Comparison of ENCODE assay signal across 8 mouse cellular contexts in genomic region chr9:97110571-97111390, GRCm38 (mm10). TPM values are rescaled to one million over a fixed set of nuclear protein-coding genes. Genes with fewer than 3 reads are reported as not detected.
DNase-seq lines count a peak whose midpoint lies in the region; ATAC-seq and TF ChIP-seq lines count a peak whose summit lies in the region.

Gene Slc25a36 (minus strand): TSS chr9:97111157.

- ATAC-seq in common myeloid progenitor, adult 5-6 weeks (replicated peaks; ENCODE audit: low read depth, poor library complexity, severe bottlenecking), result peak; percentile 97
- ATAC-seq in hindbrain, postnatal 0 days, result peak; percentile 99
- peak; percentile 87 for ATAC-seq in megakaryocyte, adult 5-6 weeks (ENCODE audit: poor library complexity, severe bottlenecking)

- peak within 1 kb of the TSS; percentile 96 for H3K27ac ChIP-seq in gastrocnemius, adult 2 months
- peak within 1 kb of the TSS; percentile 93 for H3K27ac ChIP-seq in hindbrain, postnatal 0 days
- H3K27ac ChIP-seq in left cerebral cortex, adult 2 months, result peak within 1 kb of the TSS; percentile 95

- intact Hi-C loops in gastrocnemius, adult 2 months (cut with DNase I), result no loop called here
- intact Hi-C loops in left cerebral cortex, adult 2 months (cut with DNase I), result loop anchor here (2.0 kb wide), 1 partner anchor 52 kb away; no protein-coding TSS in a partner anchor

- H3K27me3 ChIP-seq in hindbrain, postnatal 0 days (ENCODE audit: insufficient read depth, low read length), result no peaks in the 10 kb centered on the region

- H3K4me1 ChIP-seq in hindbrain, postnatal 0 days (ENCODE audit: insufficient read depth, low read length), result peaks cover 9% of the 10 kb centered on the region; the same call in 1 of the 2 replicates

- peak within 1 kb of the TSS; percentile 75 for H3K4me2 ChIP-seq in hindbrain, postnatal 0 days (ENCODE audit: low read depth, low read length)

- no peaks in the 10 kb centered on the region for H3K36me3 ChIP-seq in hindbrain, postnatal 0 days (ENCODE audit: insufficient read depth, low read length)

- TF ChIP-seq CTCF in gastrocnemius, adult 2 months (IDR thresholded peaks at IDR 0.05), result no peak; the same call in 1 of the 2 replicates
- no peak; the same call in 1 of the 2 replicates for TF ChIP-seq CTCF in hindbrain, postnatal 0 days (IDR thresholded peaks at IDR 0.05; ENCODE audit: low read depth)
- TF ChIP-seq CTCF in left cerebral cortex, adult 2 months (IDR thresholded peaks at IDR 0.05), result peak; percentile 3; the same call in 1 of the 2 replicates

- H3K4me3 ChIP-seq in gastrocnemius, adult 2 months, result peak within 1 kb of the TSS; percentile 79
- H3K4me3 ChIP-seq in hindbrain, postnatal 0 days (ENCODE audit: low read length), result peak within 1 kb of the TSS; percentile 90
- H3K4me3 ChIP-seq in left cerebral cortex, adult 2 months, result peak within 1 kb of the TSS; percentile 94

- H3K9me3 ChIP-seq in hindbrain, postnatal 0 days (ENCODE audit: low read length), result no peaks in the 10 kb centered on the region

- DNase-seq in ZHBTc4 (ENCODE audit: low read depth, low spot score), result peak; percentile 100
- peak; percentile 97 for DNase-seq in gastrocnemius, adult 2 months
- DNase-seq in hindbrain, postnatal 0 days (ENCODE audit: low spot score), result peak; percentile 99
- peak; percentile 95 to 97 for DNase-seq in left cerebral cortex, adult 2 months (ENCODE audit: extremely low spot score in 1 of 2, low spot score in 2 of 2)
- peak; percentile 96 to 99 for DNase-seq in right cerebral cortex, adult 2 months (ENCODE audit: low spot score in 2 of 2)
- DNase-seq in urinary bladder, postnatal 14 days (ENCODE audit: low spot score), result peak; percentile 96

- under 1% methylated on average over 76 of the region's 91 CpGs for WGBS in hindbrain, postnatal 0 days

- peak within 1 kb of the TSS; percentile 78 for H3K9ac ChIP-seq in hindbrain, postnatal 0 days (replicated peaks; ENCODE audit: low read length)

RNA-seq across cellular contexts. Expression of gene Slc25a36, which starts in this region (rescaled TPM):
- 69.7 and 71.9 TPM in 2 replicates for total RNA-seq in common myeloid progenitor, adult 5-6 weeks (2017)
- 10 to 100 TPM; 33.6 to 52.7 TPM for total RNA-seq in gastrocnemius, adult 2 months (2021)
- 97.3 and 97.4 TPM in 2 replicates for total RNA-seq in hindbrain, postnatal 0 days (2014; rRNA removed)
- 68.8 and 74.9 TPM in 2 replicates for polyA plus RNA-seq in hindbrain, postnatal 0 days (2015; fragmentation: Nextera tagmentation; extraction: Ambion mirVana)
- 10 to 100 TPM; 78.6 to 79.4 TPM for total RNA-seq in left cerebral cortex, adult 2 months (2021)
- 44.6 and 57.4 TPM in 2 replicates for total RNA-seq in megakaryocyte, adult 5-6 weeks (2015)
- total RNA-seq in megakaryocyte, adult 5-6 weeks (2017), result 42.2 and 57.0 TPM in 2 replicates

Comparison
In these comparisons a context has a peak if more than half of its experiments do, and no peak if none do; other contexts are left out.
1. Peak in every context shown above with its lines: DNase-seq, ATAC-seq, H3K4me3 ChIP-seq and H3K27ac ChIP-seq.